Mouse (Mus musculus): ENCODE measurements around the gene Galnt16.

DNA sequence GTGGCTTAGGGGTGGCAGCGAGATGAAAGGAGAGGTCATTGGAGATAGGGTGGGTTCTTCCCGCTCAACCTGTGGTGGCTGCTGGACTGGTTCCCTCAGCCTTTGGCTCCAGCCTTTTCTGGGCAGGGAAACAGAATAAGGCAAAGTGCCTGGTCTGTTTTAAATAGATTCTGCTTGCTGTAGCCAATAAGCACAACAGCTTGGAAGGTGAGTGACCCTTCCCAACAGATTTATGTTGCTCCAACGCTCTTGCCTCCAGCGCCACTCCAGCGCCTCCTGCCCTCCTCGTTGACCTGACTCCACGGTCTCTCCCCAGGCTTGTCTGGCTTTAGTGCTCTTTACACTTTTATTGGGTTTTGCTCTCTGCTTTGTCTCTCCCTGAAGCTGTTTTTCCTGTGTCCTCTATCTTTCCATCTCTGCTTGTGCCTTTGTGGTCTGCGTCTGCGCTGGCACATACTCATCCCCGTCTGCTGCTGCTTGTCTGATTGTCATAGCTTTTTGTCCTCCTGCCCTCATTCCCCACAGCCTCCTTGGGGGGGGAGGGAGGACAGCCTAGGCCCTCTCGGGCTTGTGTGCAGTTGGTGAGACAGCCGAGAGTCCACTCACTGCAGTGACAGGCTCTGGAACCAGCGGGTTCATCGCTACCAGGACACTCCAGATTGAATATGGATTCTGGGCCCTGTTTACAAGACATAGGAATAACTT, 10.9 kb upstream of the Galnt16 start:
- TF ChIP-seq JUND (IDR thresholded peaks at IDR 0.05; ENCODE audit: low read depth, low read length), result no peak
- TF ChIP-seq POLR2AphosphoS2 (IDR thresholded peaks at IDR 0.05; ENCODE audit: low read length), result no peak
- TF ChIP-seq E2F4 (IDR thresholded peaks at IDR 0.05; ENCODE audit: borderline replicate concordance, low read depth, low read length), result no peak
- no peak for TF ChIP-seq SMC3 (IDR thresholded peaks at IDR 0.05; ENCODE audit: low read depth, low read length)
